Mouse (Mus musculus): Measurements from ENCODE around the gene Itgal. TPM values are rescaled to one million over a fixed set of nuclear protein-coding genes. Genes with fewer than 3 reads are reported as not detected.

Gene Itgal
- total RNA-seq, 1 experiment: 2.2 TPM

DNA sequence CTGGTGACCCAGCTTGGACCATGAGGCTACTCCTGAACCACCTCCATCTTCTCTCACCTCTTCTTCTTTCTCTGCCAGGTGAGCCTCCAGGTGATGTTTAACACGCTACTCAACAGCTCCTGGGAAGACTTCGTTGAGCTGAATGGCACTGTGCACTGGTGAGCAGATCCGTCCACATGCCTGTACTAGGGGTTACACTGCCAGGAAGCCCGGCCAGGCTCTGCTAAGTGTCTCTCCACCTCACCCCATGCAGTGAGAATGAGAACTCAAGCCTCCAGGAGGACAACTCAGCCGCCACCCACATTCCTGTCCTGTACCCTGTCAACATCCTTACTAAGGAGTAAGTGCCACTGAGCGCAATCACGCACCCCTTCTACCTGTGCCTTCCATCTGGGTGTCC lies 28.9 kb downstream of the Itgal start:
- TF ChIP-seq MAFK (IDR thresholded peaks at IDR 0.05; ENCODE audit: insufficient read depth, low read depth, low read length) (no peak), ZC3H11A (IDR thresholded peaks at IDR 0.05; ENCODE audit: borderline replicate concordance, low read depth, low read length) (no peak), HCFC1 (IDR thresholded peaks at IDR 0.05; ENCODE audit: borderline replicate concordance, insufficient read depth, low read length) (no peak), ZNF384 (IDR thresholded peaks at IDR 0.05; ENCODE audit: low read depth, low read length) (no peak), CHD2 (IDR thresholded peaks at IDR 0.05; ENCODE audit: low read depth, low read length) (no peak)
- DNase-seq (ENCODE audit: low read depth, low spot score): no peak
- Histone ChIP-seq H3K27ac (ENCODE audit: insufficient read depth, low read depth, low read length, poor library complexity, severe bottlenecking) (no peak overlapping the region), H3K9me3 (ENCODE audit: control insufficient read depth, insufficient read depth, low read depth, low read length) (no peaks in the 10 kb centered on the region), H3K36me3 (ENCODE audit: control insufficient read depth, insufficient read depth, low read length, poor library complexity, severe bottlenecking) (no peaks in the 10 kb centered on the region; the same call in 1 of the 2 replicates), H3K4me3 (ENCODE audit: insufficient read depth in 1 of 2, low read depth in 1 of 2, low read length in 2 of 2, poor library complexity in 1 of 2, severe bottlenecking in 1 of 2) (no peak overlapping the region), H3K9ac (ENCODE audit: insufficient read depth, low read depth, low read length, poor library complexity, severe bottlenecking) (no peak overlapping the region), H3K4me1 (ENCODE audit: control insufficient read depth in 2 of 2, insufficient read depth in 2 of 2, low read length in 2 of 2, poor library complexity in 1 of 2) (peaks cover 0 to 2% of the 10 kb centered on the region in 2 experiments; a peak in 1 of 4 replicates)
- in situ Hi-C loops (cut with MboI; ENCODE audit: low sequenced_read_pairs in 2 of 2, unreplicated experiment in 2 of 2): no loop called here

DNA sequence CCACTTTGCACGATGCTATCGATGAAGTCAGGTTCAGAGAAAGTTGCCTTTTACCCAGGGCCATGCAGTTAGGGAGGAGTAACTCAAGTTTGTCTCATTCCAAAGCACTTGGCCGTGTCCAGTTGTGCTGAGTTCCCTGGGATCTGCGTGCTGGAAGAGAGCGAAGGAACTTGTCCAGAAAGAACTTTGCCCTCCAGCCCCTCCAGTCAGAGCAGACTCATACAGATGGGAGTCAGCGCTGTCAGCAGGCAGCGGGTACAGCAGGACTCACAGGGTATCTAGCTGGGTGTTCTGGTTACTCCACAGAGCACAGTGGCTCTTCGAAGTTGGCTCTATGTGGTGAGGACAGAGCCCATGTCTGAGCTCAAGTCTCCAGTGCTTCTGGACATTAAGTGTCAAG lies 29.5 kb downstream of the Itgal start:
- DNase-seq (ENCODE audit: low read depth, low spot score): no peak
- no peak overlapping the region for H3K9ac ChIP-seq (ENCODE audit: insufficient read depth, low read depth, low read length, poor library complexity, severe bottlenecking)
- peaks cover 0 to 2% of the 10 kb centered on the region in 2 experiments; a peak in 1 of 4 replicates for H3K4me1 ChIP-seq (ENCODE audit: control insufficient read depth in 2 of 2, insufficient read depth in 2 of 2, low read length in 2 of 2, poor library complexity in 1 of 2)
- in situ Hi-C loops (cut with MboI; ENCODE audit: low sequenced_read_pairs in 2 of 2, unreplicated experiment in 2 of 2): no loop called here
- TF ChIP-seq MAFK (IDR thresholded peaks at IDR 0.05; ENCODE audit: insufficient read depth, low read depth, low read length): no peak
- no peak for TF ChIP-seq CHD2 (IDR thresholded peaks at IDR 0.05; ENCODE audit: low read depth, low read length)
- no peak for TF ChIP-seq HCFC1 (IDR thresholded peaks at IDR 0.05; ENCODE audit: borderline replicate concordance, insufficient read depth, low read length)
- TF ChIP-seq ZNF384 (IDR thresholded peaks at IDR 0.05; ENCODE audit: low read depth, low read length): no peak
- TF ChIP-seq ZC3H11A (IDR thresholded peaks at IDR 0.05; ENCODE audit: borderline replicate concordance, low read depth, low read length): no peak
- H3K36me3 ChIP-seq (ENCODE audit: control insufficient read depth, insufficient read depth, low read length, poor library complexity, severe bottlenecking): no peaks in the 10 kb centered on the region; the same call in 1 of the 2 replicates
- H3K4me3 ChIP-seq (ENCODE audit: insufficient read depth in 1 of 2, low read depth in 1 of 2, low read length in 2 of 2, poor library complexity in 1 of 2, severe bottlenecking in 1 of 2): no peak overlapping the region
- H3K9me3 ChIP-seq (ENCODE audit: control insufficient read depth, insufficient read depth, low read depth, low read length): no peaks in the 10 kb centered on the region
- no peak overlapping the region for H3K27ac ChIP-seq (ENCODE audit: insufficient read depth, low read depth, low read length, poor library complexity, severe bottlenecking)

DNA sequence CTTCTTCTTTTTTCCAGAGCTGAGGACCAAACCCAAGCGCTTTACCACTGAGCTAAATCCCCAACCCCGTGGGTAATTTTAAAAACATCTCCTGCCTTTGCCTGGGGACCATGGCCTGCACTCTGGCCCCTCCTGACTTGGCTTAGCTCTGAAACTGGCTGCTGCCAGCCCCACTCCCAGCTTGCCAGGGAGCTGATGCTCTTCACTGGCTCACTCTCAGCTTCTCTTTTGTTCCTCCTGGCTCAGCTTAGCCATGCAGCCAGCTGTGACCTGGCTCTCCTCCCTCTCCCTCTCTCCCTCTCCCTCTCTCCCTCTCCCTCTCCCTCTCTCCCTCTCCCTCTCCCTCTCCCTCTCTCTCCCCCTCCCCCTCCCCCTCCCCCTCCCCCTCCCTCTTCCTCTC lies 30.6 kb downstream of the Itgal start:
- no peak overlapping the region for H3K27ac ChIP-seq (ENCODE audit: insufficient read depth, low read depth, low read length, poor library complexity, severe bottlenecking)
- DNase-seq (ENCODE audit: low read depth, low spot score): no peak
- in situ Hi-C loops (cut with MboI; ENCODE audit: low sequenced_read_pairs in 2 of 2, unreplicated experiment in 2 of 2): no loop called here
- H3K9me3 ChIP-seq (ENCODE audit: control insufficient read depth, insufficient read depth, low read depth, low read length): no peaks in the 10 kb centered on the region
- H3K4me1 ChIP-seq (ENCODE audit: control insufficient read depth in 2 of 2, insufficient read depth in 2 of 2, low read length in 2 of 2, poor library complexity in 1 of 2): no peaks in the 10 kb centered on the region
- no peak for TF ChIP-seq ZNF384 (IDR thresholded peaks at IDR 0.05; ENCODE audit: low read depth, low read length)
- no peak for TF ChIP-seq CHD2 (IDR thresholded peaks at IDR 0.05; ENCODE audit: low read depth, low read length)
- no peak for TF ChIP-seq MAFK (IDR thresholded peaks at IDR 0.05; ENCODE audit: insufficient read depth, low read depth, low read length)
- no peak for TF ChIP-seq HCFC1 (IDR thresholded peaks at IDR 0.05; ENCODE audit: borderline replicate concordance, insufficient read depth, low read length)
- TF ChIP-seq ZC3H11A (IDR thresholded peaks at IDR 0.05; ENCODE audit: borderline replicate concordance, low read depth, low read length): no peak
- H3K9ac ChIP-seq (ENCODE audit: insufficient read depth, low read depth, low read length, poor library complexity, severe bottlenecking): no peak overlapping the region
- no peaks in the 10 kb centered on the region; the same call in 1 of the 2 replicates for H3K36me3 ChIP-seq (ENCODE audit: control insufficient read depth, insufficient read depth, low read length, poor library complexity, severe bottlenecking)
- no peak overlapping the region for H3K4me3 ChIP-seq (ENCODE audit: insufficient read depth in 1 of 2, low read depth in 1 of 2, low read length in 2 of 2, poor library complexity in 1 of 2, severe bottlenecking in 1 of 2)

DNA sequence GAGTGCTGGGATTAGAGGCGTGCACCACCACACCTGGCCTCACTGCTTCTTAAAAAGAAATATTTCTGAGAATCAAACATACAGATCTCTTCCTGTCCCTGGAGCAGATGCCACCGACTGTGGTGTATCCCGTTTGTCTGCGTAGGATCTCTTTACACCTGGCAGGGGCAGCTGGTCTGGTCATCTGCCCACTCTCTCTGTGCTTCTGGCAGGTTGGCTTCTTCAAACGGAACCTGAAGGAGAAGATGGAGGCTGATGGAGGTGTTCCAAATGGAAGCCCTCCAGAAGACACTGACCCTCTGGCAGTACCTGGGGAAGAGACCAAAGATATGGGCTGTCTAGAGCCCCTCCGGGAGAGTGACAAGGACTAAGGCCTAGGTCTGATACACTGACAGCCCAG lies 37.2 kb downstream of the Itgal start:
- Histone ChIP-seq H3K4me1 (ENCODE audit: control insufficient read depth in 2 of 2, insufficient read depth in 2 of 2, low read length in 2 of 2, poor library complexity in 1 of 2) (no peaks in the 10 kb centered on the region), H3K9ac (ENCODE audit: insufficient read depth, low read depth, low read length, poor library complexity, severe bottlenecking) (no peak overlapping the region), H3K4me3 (ENCODE audit: insufficient read depth in 1 of 2, low read depth in 1 of 2, low read length in 2 of 2, poor library complexity in 1 of 2, severe bottlenecking in 1 of 2) (no peak overlapping the region), H3K27ac (ENCODE audit: insufficient read depth, low read depth, low read length, poor library complexity, severe bottlenecking) (no peak overlapping the region), H3K9me3 (ENCODE audit: control insufficient read depth, insufficient read depth, low read depth, low read length) (no peaks in the 10 kb centered on the region), H3K36me3 (ENCODE audit: control insufficient read depth, insufficient read depth, low read length, poor library complexity, severe bottlenecking) (no peaks in the 10 kb centered on the region; the same call in 1 of the 2 replicates)
- DNase-seq (ENCODE audit: low read depth, low spot score): no peak
- TF ChIP-seq MAFK (IDR thresholded peaks at IDR 0.05; ENCODE audit: insufficient read depth, low read depth, low read length) (no peak), ZNF384 (IDR thresholded peaks at IDR 0.05; ENCODE audit: low read depth, low read length) (no peak), HCFC1 (IDR thresholded peaks at IDR 0.05; ENCODE audit: borderline replicate concordance, insufficient read depth, low read length) (no peak), CHD2 (IDR thresholded peaks at IDR 0.05; ENCODE audit: low read depth, low read length) (no peak), ZC3H11A (IDR thresholded peaks at IDR 0.05; ENCODE audit: borderline replicate concordance, low read depth, low read length) (no peak)
- in situ Hi-C loops (cut with MboI; ENCODE audit: low sequenced_read_pairs in 2 of 2, unreplicated experiment in 2 of 2): no loop called here

DNA sequence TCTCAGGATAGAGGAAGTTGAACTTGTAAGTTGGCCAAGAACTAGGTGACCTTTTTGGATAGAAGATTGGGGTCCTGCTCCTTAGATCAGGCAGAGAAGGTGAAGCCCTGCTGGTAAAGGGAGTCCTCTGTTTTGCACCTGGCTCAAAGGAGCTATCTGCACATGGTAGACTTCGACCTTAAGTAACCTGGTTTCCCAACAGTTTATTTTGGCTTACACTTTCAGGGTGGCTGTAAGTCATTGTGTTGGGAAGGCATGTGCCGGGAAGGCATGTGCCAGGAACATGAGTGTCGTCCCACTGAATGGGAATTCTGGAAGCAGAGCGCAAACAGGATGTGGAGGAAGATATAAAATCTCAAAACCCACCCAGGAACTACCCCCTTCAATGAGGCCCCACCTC lies 39.5 kb downstream of the Itgal start:
- Histone ChIP-seq H3K27ac (ENCODE audit: insufficient read depth, low read depth, low read length, poor library complexity, severe bottlenecking) (no peak overlapping the region), H3K9ac (ENCODE audit: insufficient read depth, low read depth, low read length, poor library complexity, severe bottlenecking) (no peak overlapping the region), H3K9me3 (ENCODE audit: control insufficient read depth, insufficient read depth, low read depth, low read length) (no peaks in the 10 kb centered on the region), H3K36me3 (ENCODE audit: control insufficient read depth, insufficient read depth, low read length, poor library complexity, severe bottlenecking) (no peaks in the 10 kb centered on the region), H3K4me3 (ENCODE audit: insufficient read depth in 1 of 2, low read depth in 1 of 2, low read length in 2 of 2, poor library complexity in 1 of 2, severe bottlenecking in 1 of 2) (no peak overlapping the region), H3K4me1 (ENCODE audit: control insufficient read depth in 2 of 2, insufficient read depth in 2 of 2, low read length in 2 of 2, poor library complexity in 1 of 2) (no peaks in the 10 kb centered on the region)
- in situ Hi-C loops (cut with MboI; ENCODE audit: low sequenced_read_pairs in 2 of 2, unreplicated experiment in 2 of 2): no loop called here
- no peak for DNase-seq (ENCODE audit: low read depth, low spot score)
- TF ChIP-seq HCFC1 (IDR thresholded peaks at IDR 0.05; ENCODE audit: borderline replicate concordance, insufficient read depth, low read length) (no peak), CHD2 (IDR thresholded peaks at IDR 0.05; ENCODE audit: low read depth, low read length) (no peak), MAFK (IDR thresholded peaks at IDR 0.05; ENCODE audit: insufficient read depth, low read depth, low read length) (no peak), ZNF384 (IDR thresholded peaks at IDR 0.05; ENCODE audit: low read depth, low read length) (no peak), ZC3H11A (IDR thresholded peaks at IDR 0.05; ENCODE audit: borderline replicate concordance, low read depth, low read length) (no peak)

Data from ES-E14 (cell line).